Mouse (Mus musculus) brain, embryonic 14.5 days (tissue): ENCODE data around the gene Lig1.

Experiments used
- CTCF ChIP-seq: fragments of 200-500 bp; IDR thresholded peaks from 2 replicates; pipeline ENCODE4 v1.5.1; 2012; ENCODE audit warnings: inconsistent platforms, mild to moderate bottlenecking, moderate library complexity, borderline replicate concordance; ENCODE audit not compliant: insufficient read depth, insufficient read length; ENCODE audit errors: extremely low read depth
- POLR2A ChIP-seq: fragments of 200-500 bp; IDR thresholded peaks from 2 replicates; pipeline ENCODE4 v1.6.1; 2012; ENCODE audit warnings: mild to moderate bottlenecking, inconsistent platforms, borderline replicate concordance; ENCODE audit not compliant: poor library complexity, insufficient read depth, insufficient read length, severe bottlenecking; ENCODE audit errors: extremely low read depth

- TF ChIP-seq POLR2A (no peak), CTCF (no peak)
Observed at GRCm38 (mm10) chr7:13310493-13311199, 33.6 kb downstream of the Lig1 start.
